Mouse (Mus musculus) B cell, adult 2 months (primary cell): ENCODE measurements around the gene Tex264.
"Not testable (repeated sequence)": the region's sequence is repeated elsewhere in the genome, so short reads cannot be mapped to it uniquely, and the experiment has no call there.

Experiments
- DNase-seq, 2 experiments: peaks; one replicate each; pipeline ENCODE4 v3.0.0; 2022

Gene Tex264

DNA sequence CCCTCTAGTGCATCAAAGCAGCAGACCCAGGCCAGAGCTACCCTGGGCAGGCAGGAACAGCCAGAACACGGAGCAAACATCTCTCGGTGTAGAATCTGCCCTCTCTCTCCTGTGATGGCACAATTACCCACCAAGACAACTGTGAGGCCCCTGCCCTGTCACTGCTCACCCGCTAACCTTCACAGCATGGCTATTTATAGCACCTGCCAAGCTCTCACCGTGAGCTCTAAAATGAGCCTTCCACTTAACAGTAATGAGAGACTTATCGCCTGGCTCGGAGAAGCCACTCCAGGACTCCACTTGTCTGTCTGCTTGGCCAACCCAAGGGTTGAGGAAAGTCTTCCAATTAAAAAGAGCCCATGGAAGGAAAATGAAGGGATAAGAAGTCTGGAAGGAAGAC lies 22.5 kb downstream of the Tex264 start:
- DNase-seq = no peak

- DNase-seq = no peak
Observed at GRCm38 (mm10) chr9:106659935-106660334, 25.8 kb downstream of the Tex264 start.

DNA sequence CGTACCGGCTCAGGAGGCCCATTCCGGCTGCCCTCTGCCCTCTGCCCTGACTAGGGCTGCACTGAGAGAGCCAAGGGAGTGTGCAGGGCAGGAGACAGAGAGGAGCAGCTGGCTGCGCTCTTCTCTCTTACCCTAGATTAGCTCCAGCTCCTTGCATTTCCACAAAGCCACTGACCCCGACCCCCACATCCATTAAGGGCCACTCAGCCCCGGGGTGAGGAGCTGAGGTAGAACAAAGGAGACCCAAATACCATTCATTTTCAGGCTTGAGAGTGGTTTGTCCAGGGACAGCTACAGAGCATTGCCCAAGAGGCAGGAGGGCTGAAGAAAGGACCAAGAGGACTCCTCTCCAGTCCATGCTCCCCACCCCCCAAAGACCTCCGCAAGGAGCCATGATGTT lies 26.3 kb downstream of the Tex264 start:
- no peak for DNase-seq

DNA sequence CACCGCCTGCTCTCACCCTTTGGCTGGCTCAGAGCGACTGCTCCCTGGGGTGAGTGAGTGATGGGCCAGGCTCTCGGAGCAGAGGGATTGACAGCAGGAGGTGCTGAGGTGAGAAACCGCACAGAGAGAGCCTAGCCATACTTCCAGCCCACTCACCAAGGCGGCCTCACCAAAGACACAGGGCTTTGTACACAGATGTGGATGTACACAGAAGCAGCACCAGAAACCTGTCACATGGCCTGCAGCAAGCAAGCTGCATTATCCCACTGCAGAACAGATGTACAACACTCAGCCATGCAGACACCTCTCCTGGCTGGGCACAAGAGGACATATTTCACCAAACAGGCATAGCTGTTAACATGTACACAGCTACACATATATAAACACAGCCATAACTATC lies 28.1 kb downstream of the Tex264 start:
- no peak for DNase-seq

- DNase-seq = no peak
Observed at GRCm38 (mm10) chr9:106656820-106657219, 28.9 kb downstream of the Tex264 start.

- peak; percentile 28 to 33 for DNase-seq
Observed at GRCm38 (mm10) chr9:106655884-106656720, 29.6 kb downstream of the Tex264 start, which contains the start of gene Grm2. Gene Grm2 (minus strand): TSS chr9:106656082.

- no peak for DNase-seq
Observed at GRCm38 (mm10) chr9:106652720-106653119, 33.0 kb downstream of the Tex264 start.

- DNase-seq = no peak
Observed at GRCm38 (mm10) chr9:106647226-106647625, 38.5 kb downstream of the Tex264 start.

- DNase-seq = no peak
Observed at GRCm38 (mm10) chr9:106645684-106646271, 39.9 kb downstream of the Tex264 start.

DNA sequence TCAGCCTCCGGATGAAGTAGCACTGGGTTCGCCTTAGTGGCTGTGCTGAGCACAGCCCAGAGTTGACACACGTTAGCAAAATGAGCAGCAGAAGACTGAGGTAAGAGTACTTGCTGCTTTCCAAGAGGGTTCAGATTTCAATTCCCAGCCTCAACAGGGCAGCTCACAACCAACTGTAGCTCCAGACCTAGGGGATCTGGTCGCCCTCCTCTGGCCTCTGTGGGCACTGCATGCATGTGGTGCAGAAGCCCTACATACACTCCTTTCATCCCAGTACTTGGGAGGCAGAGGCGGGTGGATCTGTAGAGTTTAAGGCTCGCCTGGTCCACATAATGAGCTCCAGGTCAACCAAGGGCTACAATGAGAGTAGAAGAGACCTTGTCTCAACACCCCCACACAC lies 41.9 kb downstream of the Tex264 start:
- DNase-seq = no peak

DNA sequence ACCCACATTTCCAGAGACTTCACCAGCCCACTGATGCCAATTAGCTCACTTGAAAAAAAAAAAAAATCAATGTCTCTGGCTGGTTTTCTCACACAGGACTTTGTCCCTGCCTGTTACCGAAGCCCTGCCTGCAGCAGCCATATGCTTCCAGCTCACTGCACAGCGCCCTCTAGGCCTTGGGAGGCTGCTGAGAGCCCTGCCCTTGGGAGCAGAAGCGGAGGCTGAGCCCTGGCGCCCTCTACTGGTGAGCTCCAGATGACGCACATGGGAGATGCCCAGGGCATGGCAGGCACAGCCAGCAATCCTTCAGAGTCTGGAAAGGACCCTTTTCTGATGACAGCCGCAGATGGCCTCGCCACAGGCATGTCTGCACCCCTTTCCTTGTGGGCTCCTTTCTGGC lies 42.6 kb downstream of the Tex264 start:
- peak; percentile 77 to 78 for DNase-seq

GRCm38 (mm10) chr9:106641346-106641745 lies 44.4 kb downstream of the Tex264 start:
- DNase-seq = no peak

DNA sequence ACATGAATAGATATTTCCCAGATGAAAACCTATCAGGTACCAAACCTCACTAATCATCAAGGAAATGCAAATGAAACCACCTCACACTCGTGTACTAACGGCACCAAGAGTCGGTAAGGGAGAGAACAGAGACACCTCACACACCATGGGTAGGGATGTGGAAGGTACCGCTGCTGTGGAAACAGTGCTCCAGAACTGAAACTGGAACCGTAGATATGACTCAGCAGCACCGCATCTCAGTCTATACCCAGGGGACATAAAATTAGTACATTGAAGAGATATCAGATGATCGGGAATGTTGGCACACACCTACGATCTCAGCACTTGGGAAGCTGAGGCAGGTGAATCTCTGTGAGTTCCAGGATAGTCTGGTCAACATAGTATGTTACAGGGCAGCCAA lies 47.6 kb downstream of the Tex264 start:
- DNase-seq = no peak

DNA sequence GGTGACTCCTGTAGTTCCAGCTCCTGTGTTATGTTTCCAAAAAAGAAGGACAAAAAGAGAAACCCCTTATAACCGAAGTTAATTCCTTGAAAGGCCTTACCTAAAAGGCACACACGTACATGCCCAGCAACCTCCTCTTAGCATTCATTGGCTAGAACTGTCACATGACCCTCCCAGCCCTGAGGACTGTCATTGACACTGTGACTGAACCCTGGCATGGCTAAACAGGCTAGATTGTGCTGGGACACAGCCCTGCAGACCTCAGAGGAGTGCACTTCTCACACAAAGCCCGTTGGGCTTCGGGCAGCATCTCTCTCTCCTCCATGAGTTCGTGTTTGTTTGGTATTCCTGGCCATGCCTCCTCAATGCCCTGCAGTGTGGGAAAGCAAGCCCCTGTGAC lies 53.5 kb downstream of the Tex264 start:
- no peak for DNase-seq

- DNase-seq = not testable (repeated sequence)
Observed at GRCm38 (mm10) chr9:106627796-106628195, 57.9 kb downstream of the Tex264 start.

DNA sequence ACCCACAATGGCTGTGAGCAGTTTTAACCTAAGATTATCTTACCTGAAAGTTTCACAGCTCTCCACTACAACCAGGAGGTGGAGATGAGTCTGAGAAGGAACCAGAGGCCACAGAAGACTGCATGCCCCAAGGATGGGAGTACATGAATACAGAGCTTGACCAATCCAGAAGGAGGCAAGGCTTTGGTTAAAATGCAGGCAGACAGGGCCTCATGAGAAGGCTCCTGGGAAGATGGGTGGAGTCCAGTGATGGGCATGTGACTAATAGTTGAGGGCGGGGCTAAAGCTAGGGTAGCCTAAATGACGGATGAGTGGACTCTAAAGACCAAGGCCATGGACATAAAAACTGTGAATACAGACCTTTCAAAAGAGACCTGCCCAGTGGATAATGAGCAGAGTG lies 59.4 kb downstream of the Tex264 start, which contains the start of gene Iqcf6:
Gene Iqcf6 (plus strand): TSS at position 301 of the 400 bp plus-strand sequence.
- DNase-seq = no peak

GRCm38 (mm10) chr9:106617496-106617895 lies 68.2 kb downstream of the Tex264 start:
- no peak for DNase-seq

GRCm38 (mm10) chr9:106616306-106616705 lies 69.4 kb downstream of the Tex264 start:
- no peak for DNase-seq

DNA sequence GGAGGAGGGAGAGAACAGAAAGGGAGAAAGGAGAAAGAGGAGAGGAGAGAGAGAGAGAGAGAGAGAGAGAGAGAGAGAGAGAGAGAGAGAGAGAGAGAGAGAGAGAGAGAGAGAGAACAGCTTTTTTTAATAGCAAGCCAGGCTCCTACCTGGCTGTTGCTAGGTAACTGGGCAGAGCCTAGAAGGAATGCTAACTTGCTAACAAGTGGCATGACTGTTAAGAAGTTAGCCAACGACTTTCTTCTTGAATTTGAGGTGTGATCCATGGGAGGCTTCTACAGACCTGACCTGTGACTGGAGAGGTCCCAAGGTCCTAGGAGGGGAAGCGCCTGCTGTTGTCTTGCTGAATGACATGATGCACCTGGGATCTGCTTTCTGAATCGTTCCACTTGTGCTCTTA lies 71.1 kb downstream of the Tex264 start:
- DNase-seq = no peak

- no peak for DNase-seq
Observed at GRCm38 (mm10) chr9:106613951-106614350, 71.8 kb downstream of the Tex264 start.

DNA sequence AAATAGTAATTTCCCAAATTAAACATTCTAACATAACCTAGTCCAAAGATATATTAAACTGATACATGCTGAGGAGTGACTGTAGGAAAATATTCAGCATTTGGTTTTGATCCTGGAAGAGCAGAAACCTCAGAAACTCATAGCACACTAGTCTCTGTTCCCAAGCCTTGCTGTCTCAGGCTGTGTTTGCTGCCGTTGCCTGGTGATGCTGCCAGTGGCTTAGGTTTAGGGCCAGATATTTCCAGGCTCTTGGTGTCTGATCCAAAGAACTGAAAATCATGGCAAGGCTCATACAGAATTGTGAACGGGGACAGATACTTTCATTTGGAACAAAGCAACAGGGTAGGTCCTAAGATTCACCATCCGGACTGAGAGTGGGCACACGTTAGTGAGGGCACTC lies 75.0 kb downstream of the Tex264 start:
- no peak for DNase-seq
